Mouse (Mus musculus): ENCODE measurements around the gene Psmc3ip. TPM values are rescaled to one million over a fixed set of nuclear protein-coding genes. Genes with fewer than 3 reads are reported as not detected.

The Psmc3ip gene
- polyA plus RNA-seq, 2 experiments: 16.8 to 21.6 TPM

DNA sequence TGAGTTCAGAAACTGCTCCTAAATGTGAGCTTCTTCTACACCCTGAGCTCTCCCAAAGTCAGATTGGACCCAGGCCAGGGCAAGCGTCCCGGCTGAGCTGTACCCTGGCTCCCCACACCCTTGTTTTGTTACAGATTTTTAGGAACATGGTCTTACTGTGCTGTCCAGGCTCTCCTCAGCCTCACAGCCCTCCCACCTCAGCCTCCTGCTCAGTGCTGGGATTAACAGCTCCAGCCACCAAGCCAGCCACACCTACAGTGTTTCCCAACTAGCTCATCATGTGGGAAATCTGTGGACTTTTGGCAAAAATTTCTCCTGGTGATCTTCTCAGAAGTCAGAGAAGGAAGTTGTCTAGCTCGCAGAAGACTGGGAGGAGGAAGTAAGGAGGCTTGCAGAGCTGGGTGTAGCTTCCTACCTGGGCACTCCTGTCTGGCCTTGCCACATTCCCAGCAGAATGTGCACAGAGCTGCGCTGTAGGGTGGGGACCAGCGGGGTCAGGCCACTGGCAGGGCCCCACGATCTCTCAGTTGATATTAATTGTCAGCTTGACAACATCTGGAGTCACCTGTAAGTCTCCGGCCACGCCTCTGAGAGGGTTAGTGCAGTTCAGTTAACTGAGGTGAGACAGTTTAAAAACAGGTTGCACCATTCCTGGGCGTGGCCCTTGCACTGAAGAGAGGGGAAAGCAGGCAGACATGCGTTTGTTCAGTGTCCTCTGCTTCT is 42.3 kb downstream of the Psmc3ip start:
- H3K36me3 ChIP-seq (replicated peaks; ENCODE audit: control insufficient read depth, insufficient read depth, low read depth): peaks cover 79% of the 10 kb centered on the region

DNA sequence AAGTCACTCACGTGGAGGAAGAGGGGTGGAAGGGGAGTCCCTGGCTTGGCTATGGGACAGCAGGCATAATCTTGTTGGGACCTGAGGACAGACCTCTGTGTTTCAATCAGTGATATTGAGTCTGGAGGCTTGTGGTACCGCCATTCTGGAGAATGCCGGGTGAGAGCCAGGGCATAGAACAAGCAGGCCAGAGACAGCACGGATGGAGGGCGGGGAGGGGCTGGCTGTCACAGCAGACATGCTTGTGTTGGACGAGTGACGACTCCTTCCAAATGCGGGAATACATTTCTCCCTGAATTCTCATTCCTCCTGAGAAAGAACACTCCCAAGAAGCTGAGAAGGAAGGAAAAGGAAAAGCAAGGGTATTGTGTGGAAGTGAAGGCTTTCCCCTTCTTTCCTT is 43.6 kb downstream of the Psmc3ip start:
- H3K36me3 ChIP-seq (replicated peaks; ENCODE audit: control insufficient read depth, insufficient read depth, low read depth): peaks cover 82% of the 10 kb centered on the region
- no peak for DNase-seq (ENCODE audit: low read depth in 3 of 3, low spot score in 3 of 3)
- no peak overlapping the region for H3K4me2 ChIP-seq (ENCODE audit: low read depth)
- no peaks in the 10 kb centered on the region for H3K9me3 ChIP-seq (ENCODE audit: control insufficient read depth, low read length)
- H3K27me3 ChIP-seq (ENCODE audit: control insufficient read depth, insufficient read depth, low read length): no peaks in the 10 kb centered on the region
- 83% methylated on average over 8 of the region's 8 CpGs for WGBS (ENCODE audit: insufficient replicate concordance)
- no peak overlapping the region for H3K27ac ChIP-seq
- H3K9ac ChIP-seq (replicated peaks): no peak overlapping the region
- TF ChIP-seq EP300 (IDR thresholded peaks at IDR 0.05; ENCODE audit: low read depth) (no peak), CTCF (IDR thresholded peaks at IDR 0.05; ENCODE audit: low read depth) (no peak)
- ATAC-seq (ENCODE audit: insufficient read depth): no peak
- H3K4me1 ChIP-seq (replicated peaks; ENCODE audit: control insufficient read depth in 2 of 2, insufficient read depth in 2 of 2, low read length in 1 of 2): peaks cover 0 to 4% of the 10 kb centered on the region in 2 experiments; a peak in 1 of 4 replicates
- H3K4me3 ChIP-seq (ENCODE audit: insufficient read depth in 1 of 2, low read depth in 2 of 2, low read length in 2 of 2): no peak overlapping the region

More for the DNA sequence above, 42.3 kb downstream of the Psmc3ip start:
- no peak overlapping the region for H3K27ac ChIP-seq
- no peaks in the 10 kb centered on the region for H3K27me3 ChIP-seq (ENCODE audit: control insufficient read depth, insufficient read depth, low read length)
- 71% methylated on average over 10 of the region's 10 CpGs for WGBS (ENCODE audit: insufficient replicate concordance)
- peaks cover 0 to 4% of the 10 kb centered on the region in 2 experiments; a peak in 1 of 4 replicates for H3K4me1 ChIP-seq (replicated peaks; ENCODE audit: control insufficient read depth in 2 of 2, insufficient read depth in 2 of 2, low read length in 1 of 2)
- H3K9ac ChIP-seq (replicated peaks): no peak overlapping the region
- H3K9me3 ChIP-seq (ENCODE audit: control insufficient read depth, low read length): no peaks in the 10 kb centered on the region
- ATAC-seq (ENCODE audit: insufficient read depth) (no peak), DNase-seq (ENCODE audit: low read depth in 3 of 3, low spot score in 3 of 3) (no peak)
- no peak overlapping the region for H3K4me3 ChIP-seq (ENCODE audit: insufficient read depth in 1 of 2, low read depth in 2 of 2, low read length in 2 of 2)
- TF ChIP-seq CTCF (IDR thresholded peaks at IDR 0.05; ENCODE audit: low read depth) (no peak), EP300 (IDR thresholded peaks at IDR 0.05; ENCODE audit: low read depth) (no peak)
- no peak overlapping the region for H3K4me2 ChIP-seq (ENCODE audit: low read depth)

DNA sequence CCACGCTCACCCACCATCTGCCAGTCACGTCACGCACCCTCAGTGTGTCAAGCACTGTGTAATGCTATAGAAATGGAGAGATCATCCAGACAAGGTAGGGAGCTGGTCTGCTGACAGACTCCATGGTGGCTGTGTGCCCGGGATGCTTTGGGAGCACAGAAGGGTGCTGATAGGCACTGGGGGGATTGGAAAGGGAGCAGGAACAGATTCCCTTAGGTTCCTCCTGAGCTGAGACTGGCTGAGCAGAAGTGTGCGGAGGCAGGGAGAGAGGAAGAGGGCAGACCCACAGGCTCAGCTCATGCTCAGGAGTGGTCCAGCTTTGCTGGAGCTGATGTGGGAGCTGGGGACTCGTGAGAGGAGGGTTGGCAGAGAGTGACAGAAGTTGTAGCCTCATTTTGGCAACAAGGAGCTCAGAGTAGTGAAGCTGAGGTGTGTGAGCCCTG is 44.2 kb downstream of the Psmc3ip start:
- no peak for ATAC-seq (ENCODE audit: insufficient read depth)
- no peak overlapping the region for H3K27ac ChIP-seq
- peaks cover 82% of the 10 kb centered on the region for H3K36me3 ChIP-seq (replicated peaks; ENCODE audit: control insufficient read depth, insufficient read depth, low read depth)
- no peak overlapping the region for H3K9ac ChIP-seq (replicated peaks)
- H3K4me1 ChIP-seq (replicated peaks; ENCODE audit: control insufficient read depth in 2 of 2, insufficient read depth in 2 of 2, low read length in 1 of 2): peaks cover 0 to 8% of the 10 kb centered on the region in 2 experiments; a peak in 2 of 4 replicates
- no peaks in the 10 kb centered on the region for H3K9me3 ChIP-seq (ENCODE audit: control insufficient read depth, low read length)
- WGBS (ENCODE audit: insufficient replicate concordance): 85% methylated on average over 6 of the region's 6 CpGs
- DNase-seq (ENCODE audit: low read depth in 3 of 3, low spot score in 3 of 3): no peak
- TF ChIP-seq EP300 (IDR thresholded peaks at IDR 0.05; ENCODE audit: low read depth) (no peak), CTCF (IDR thresholded peaks at IDR 0.05; ENCODE audit: low read depth) (no peak)
- H3K4me2 ChIP-seq (ENCODE audit: low read depth): no peak overlapping the region
- H3K4me3 ChIP-seq (ENCODE audit: insufficient read depth in 1 of 2, low read depth in 2 of 2, low read length in 2 of 2): no peak overlapping the region
- no peaks in the 10 kb centered on the region for H3K27me3 ChIP-seq (ENCODE audit: control insufficient read depth, insufficient read depth, low read length)

DNA sequence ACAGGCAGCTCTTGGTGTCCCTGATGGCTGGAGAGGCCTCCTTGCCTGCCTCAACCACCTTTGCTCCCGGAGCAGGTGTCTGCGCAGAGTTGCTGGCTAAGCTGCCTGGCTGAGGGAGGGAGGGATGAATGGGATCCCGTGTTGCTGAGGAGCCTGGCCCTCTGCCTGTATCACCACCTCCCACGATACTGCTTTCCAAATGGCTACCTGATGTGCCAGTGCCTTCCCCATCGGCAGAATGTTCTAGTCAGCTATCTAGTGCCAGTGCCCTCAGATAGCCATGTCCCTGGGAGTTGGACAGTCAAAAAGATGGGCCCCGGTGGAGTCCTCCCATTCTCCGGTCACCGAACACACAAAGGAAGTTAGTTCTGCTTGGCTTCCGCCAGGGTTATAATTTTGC is 44.9 kb downstream of the Psmc3ip start:
- Histone ChIP-seq H3K9me3 (ENCODE audit: control insufficient read depth, low read length) (no peaks in the 10 kb centered on the region), H3K9ac (replicated peaks) (no peak overlapping the region), H3K36me3 (replicated peaks; ENCODE audit: control insufficient read depth, insufficient read depth, low read depth) (peaks cover 83% of the 10 kb centered on the region), H3K27ac (no peak overlapping the region), H3K4me2 (ENCODE audit: low read depth) (no peak overlapping the region), H3K4me1 (replicated peaks; ENCODE audit: control insufficient read depth in 2 of 2, insufficient read depth in 2 of 2, low read length in 1 of 2) (peaks cover 0 to 6% of the 10 kb centered on the region in 2 experiments; a peak in 2 of 4 replicates), H3K4me3 (ENCODE audit: insufficient read depth in 1 of 2, low read depth in 2 of 2, low read length in 2 of 2) (no peak overlapping the region), H3K27me3 (ENCODE audit: control insufficient read depth, insufficient read depth, low read length) (no peaks in the 10 kb centered on the region)
- 91% methylated on average over 9 of the region's 9 CpGs for WGBS (ENCODE audit: insufficient replicate concordance)
- DNase-seq (ENCODE audit: low read depth in 3 of 3, low spot score in 3 of 3) (no peak), ATAC-seq (ENCODE audit: insufficient read depth) (no peak)
- no peak for TF ChIP-seq EP300 (IDR thresholded peaks at IDR 0.05; ENCODE audit: low read depth)
- TF ChIP-seq CTCF (IDR thresholded peaks at IDR 0.05; ENCODE audit: low read depth): no peak

DNA sequence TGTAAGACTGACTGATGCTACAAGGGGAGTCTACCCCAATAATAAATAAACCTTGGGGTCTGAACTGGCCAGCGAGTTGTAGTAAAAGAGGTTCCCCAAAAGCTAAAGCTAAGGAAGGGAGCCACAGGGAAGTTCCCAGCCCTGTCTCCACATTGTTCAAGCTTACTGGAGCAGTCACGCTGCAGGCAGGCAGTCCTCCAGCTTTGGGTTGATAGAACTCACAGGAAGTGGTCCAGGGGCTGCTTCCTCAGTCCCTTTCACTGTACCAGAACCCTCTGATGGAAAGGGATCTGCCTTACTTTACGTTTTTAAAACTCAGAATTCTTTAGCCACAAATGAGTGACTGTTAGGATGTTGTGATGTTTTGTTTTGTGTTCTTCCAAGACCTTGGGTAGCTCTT is 47.7 kb downstream of the Psmc3ip start:
- H3K27ac ChIP-seq: no peak overlapping the region
- H3K9ac ChIP-seq (replicated peaks): no peak overlapping the region
- ATAC-seq (ENCODE audit: insufficient read depth) (no peak), DNase-seq (ENCODE audit: low read depth in 3 of 3, low spot score in 3 of 3) (no peak)
- no peaks in the 10 kb centered on the region for H3K27me3 ChIP-seq (ENCODE audit: control insufficient read depth, insufficient read depth, low read length)
- 61% methylated on average over 3 of the region's 3 CpGs for WGBS (ENCODE audit: insufficient replicate concordance)
- no peak overlapping the region for H3K4me2 ChIP-seq (ENCODE audit: low read depth)
- H3K4me1 ChIP-seq (replicated peaks; ENCODE audit: control insufficient read depth in 2 of 2, insufficient read depth in 2 of 2, low read length in 1 of 2): peaks cover 0 to 6% of the 10 kb centered on the region in 2 experiments; a peak in 2 of 4 replicates
- no peaks in the 10 kb centered on the region for H3K9me3 ChIP-seq (ENCODE audit: control insufficient read depth, low read length)
- H3K36me3 ChIP-seq (replicated peaks; ENCODE audit: control insufficient read depth, insufficient read depth, low read depth): peaks cover 93% of the 10 kb centered on the region
- no peak overlapping the region for H3K4me3 ChIP-seq (ENCODE audit: insufficient read depth in 1 of 2, low read depth in 2 of 2, low read length in 2 of 2)
- TF ChIP-seq EP300 (IDR thresholded peaks at IDR 0.05; ENCODE audit: low read depth): no peak
- no peak for TF ChIP-seq CTCF (IDR thresholded peaks at IDR 0.05; ENCODE audit: low read depth)

All from liver, embryonic 14.5 days (tissue).